Comparison of ENCODE assay signal across 7 mouse cellular contexts in the genomic region with DNA sequence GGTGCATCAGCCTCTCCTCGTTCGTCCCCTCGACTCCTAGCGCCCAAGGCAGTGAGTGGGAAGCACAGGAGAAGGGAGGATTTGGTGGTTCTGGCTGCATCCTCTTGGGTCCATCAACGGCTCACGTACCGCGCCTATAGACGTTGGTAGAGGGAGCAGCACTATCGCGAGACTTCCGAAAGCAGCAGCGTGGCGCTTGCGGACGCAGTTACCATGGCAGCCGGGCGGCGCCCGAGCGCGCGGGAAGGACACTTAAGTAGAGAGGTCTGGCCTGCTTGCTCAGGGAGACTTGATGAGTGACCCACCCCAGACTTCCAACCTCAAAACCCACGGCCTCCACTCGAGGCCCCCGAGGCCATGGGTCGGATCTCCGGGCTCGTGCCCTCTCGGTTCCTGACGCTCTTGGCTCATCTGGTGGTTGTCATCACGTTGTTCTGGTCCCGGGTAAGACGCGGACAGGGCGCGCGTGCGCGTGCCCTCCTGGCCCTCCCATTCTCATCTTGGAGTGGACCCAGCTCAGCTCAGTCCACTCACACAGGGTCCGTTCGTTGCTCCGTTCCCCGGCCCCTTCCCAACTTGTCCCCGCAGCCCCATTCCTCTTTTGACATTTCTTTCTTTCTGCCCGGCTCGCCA. TPM values are rescaled to one million over a fixed set of nuclear protein-coding genes. Genes with fewer than 3 reads are reported as not detected.
DNase-seq lines count a peak whose midpoint lies in the region; ATAC-seq lines count a peak whose summit lies in the region.

A gene (plus strand): TSS at position 217 of the 633 bp plus-strand sequence.

- no peaks in the 10 kb centered on the region for H3K9me3 ChIP-seq in limb, embryonic 10.5 days (replicated peaks)
- H3K9me3 ChIP-seq in midbrain, embryonic 13.5 days: no peaks in the 10 kb centered on the region

- no peaks in the 10 kb centered on the region for H3K27me3 ChIP-seq in limb, embryonic 10.5 days (ENCODE audit: low read depth, poor library complexity, severe bottlenecking)
- H3K27me3 ChIP-seq in midbrain, embryonic 13.5 days: no peaks in the 10 kb centered on the region

- ATAC-seq in midbrain, embryonic 13.5 days: peak; percentile 91

- peak within 1 kb of the TSS; percentile 74 for H3K4me3 ChIP-seq in limb, embryonic 10.5 days
- peak within 1 kb of the TSS; percentile 57 for H3K4me3 ChIP-seq in midbrain, embryonic 13.5 days (replicated peaks)

- H3K9ac ChIP-seq in midbrain, embryonic 13.5 days (replicated peaks): peak within 1 kb of the TSS; percentile 85

- H3K36me3 ChIP-seq in limb, embryonic 10.5 days: no peaks in the 10 kb centered on the region
- H3K36me3 ChIP-seq in midbrain, embryonic 13.5 days: no peaks in the 10 kb centered on the region

- H3K27ac ChIP-seq in limb, embryonic 10.5 days: peak within 1 kb of the TSS; percentile 91
- H3K27ac ChIP-seq in midbrain, embryonic 13.5 days: peak within 1 kb of the TSS; percentile 90

- H3K4me1 ChIP-seq in limb, embryonic 10.5 days: peaks cover 55% of the 10 kb centered on the region
- H3K4me1 ChIP-seq in midbrain, embryonic 13.5 days (replicated peaks): peaks cover 41% of the 10 kb centered on the region

- WGBS in limb, embryonic 10.5 days: under 1% methylated on average over 47 of the region's 47 CpGs
- under 1% methylated on average over 47 of the region's 47 CpGs for WGBS in midbrain, embryonic 13.5 days

- peak; percentile 91 for DNase-seq in adrenal gland, adult 8-10 months
- DNase-seq in embryo, embryonic 9.5 days (ENCODE audit: extremely low spot score): peak; percentile 93
- DNase-seq in gonadal fat pad, adult 2 months (ENCODE audit: low read depth): no peak
- peak; percentile 95 for DNase-seq in kidney, adult 11 months
- DNase-seq in limb, embryonic 10.5 days (ENCODE audit: low spot score): peak; percentile 94
- DNase-seq in spleen, adult 12 weeks (ENCODE audit: low spot score): peak; percentile 90

- H3K4me2 ChIP-seq in midbrain, embryonic 13.5 days (replicated peaks): peak within 1 kb of the TSS; percentile 90

RNA-seq across cellular contexts. Expression of the gene that starts here (rescaled TPM):
- 10 to 100 TPM; 13.1 to 28.3 (median 19.4) TPM for total RNA-seq in adrenal gland, adult 8-10 months (2022)
- 33.2 and 40.1 TPM in 2 replicates for polyA plus RNA-seq in gonadal fat pad, adult 2 months (2012; rRNA removed)
- 35.8 and 38.6 TPM in 2 replicates for polyA plus RNA-seq in limb, embryonic 10.5 days (2016; fragmentation: Nextera tagmentation; extraction: Ambion mirVana)
- 31.7 and 42.5 TPM in 2 replicates for polyA plus RNA-seq in midbrain, embryonic 13.5 days (2015; fragmentation: Nextera tagmentation; extraction: Ambion mirVana)
